Mouse (Mus musculus) hindbrain, embryonic 11.5 days (tissue): ENCODE data around the gene Rasgrf2. TPM values are rescaled to one million over a fixed set of nuclear protein-coding genes. Genes with fewer than 3 reads are reported as not detected.

Experiments used
- ATAC-seq: fragments of 200-750 bp; cut with Nextera tagmentation; 2 replicates; pipeline ENCODE4 v1.8.0; 2017; ENCODE audit warnings: mild to moderate bottlenecking, moderate TSS enrichment, moderate library complexity; ENCODE audit not compliant: low FRiP score
- DNase-seq: peaks from one replicate; pipeline ENCODE4 v3.0.0-alpha.2; 2015; ENCODE audit warnings: low spot score
- H3K27ac ChIP-seq: fragments of 300-500 bp; sonication (generic); 2 replicates; pipeline ENCODE4 v1.5.1; 2014; ENCODE audit warnings: mild to moderate bottlenecking, low read depth, low read length
- H3K27me3 ChIP-seq: fragments of 300-500 bp; sonication (generic); 2 replicates; pipeline ENCODE4 v1.6.1; 2014; ENCODE audit warnings: mild to moderate bottlenecking, low read length, moderate library complexity, mixed read lengths; ENCODE audit not compliant: control insufficient read depth, insufficient read depth
- H3K36me3 ChIP-seq: fragments of 300-500 bp; sonication (generic); 2 replicates; pipeline ENCODE4 v1.6.1; 2014; ENCODE audit warnings: mild to moderate bottlenecking, low read length, moderate library complexity, mixed read lengths; ENCODE audit not compliant: control insufficient read depth, insufficient read depth
- H3K4me1 ChIP-seq: fragments of 300-500 bp; sonication (generic); replicated peaks from 2 replicates; pipeline ENCODE4 v1.6.1; 2014; ENCODE audit warnings: low read length, mixed read lengths; ENCODE audit not compliant: control insufficient read depth, insufficient read depth
- H3K4me2 ChIP-seq: fragments of 300-500 bp; sonication (generic); replicated peaks from 2 replicates; pipeline ENCODE4 v1.6.1; 2014; ENCODE audit warnings: mild to moderate bottlenecking, low read depth, low read length
- H3K4me3 ChIP-seq: fragments of 300-500 bp; sonication (generic); 2 replicates; pipeline ENCODE4 v1.5.1; 2014; ENCODE audit warnings: low read depth, low read length
- H3K9ac ChIP-seq: fragments of 300-500 bp; sonication (generic); 2 replicates; pipeline ENCODE4 v1.6.1; 2014; ENCODE audit warnings: low read depth, low read length
- H3K9me3 ChIP-seq: fragments of 300-500 bp; sonication (generic); 2 replicates; pipeline ENCODE4 v1.6.1; 2016; ENCODE audit warnings: low read length; ENCODE audit not compliant: control insufficient read depth
- WGBS: fragments of 180-500 bp; shearing (Covaris S2); extraction: QIAGEN DNeasy Blood & Tissue Kit; methylation state at CpG from one replicate; pipeline ENCODE4 v1.1.7; 2014; 5-methylcytosine and 5-hydroxymethylcytosine counted together
- polyA plus RNA-seq: library from polyadenylated mRNA; unstranded; fragments of >200 nt; fragmentation: Nextera tagmentation; extraction: Ambion mirVana; gene quantifications from 2 replicates; pipeline ENCODE4 v1.2.1, GENCODE M21; 2014

Gene Rasgrf2
- polyA plus RNA-seq, 1 experiment from 2014 or later: 0.12 TPM

- Histone ChIP-seq H3K4me1 (no peaks in the 10 kb centered on the region), H3K27me3 (no peaks in the 10 kb centered on the region), H3K9ac (no peak overlapping the region), H3K27ac (no peak overlapping the region), H3K36me3 (no peaks in the 10 kb centered on the region), H3K4me3 (no peak overlapping the region), H3K4me2 (no peak overlapping the region), H3K9me3 (no peaks in the 10 kb centered on the region)
- WGBS: 82% methylated on average over 2 of the region's 2 CpGs
- ATAC-seq (no peak), DNase-seq (no peak)
Measured at GRCm38 (mm10) chr13:92067831-92068230, 63.6 kb downstream of the Rasgrf2 start.

DNA sequence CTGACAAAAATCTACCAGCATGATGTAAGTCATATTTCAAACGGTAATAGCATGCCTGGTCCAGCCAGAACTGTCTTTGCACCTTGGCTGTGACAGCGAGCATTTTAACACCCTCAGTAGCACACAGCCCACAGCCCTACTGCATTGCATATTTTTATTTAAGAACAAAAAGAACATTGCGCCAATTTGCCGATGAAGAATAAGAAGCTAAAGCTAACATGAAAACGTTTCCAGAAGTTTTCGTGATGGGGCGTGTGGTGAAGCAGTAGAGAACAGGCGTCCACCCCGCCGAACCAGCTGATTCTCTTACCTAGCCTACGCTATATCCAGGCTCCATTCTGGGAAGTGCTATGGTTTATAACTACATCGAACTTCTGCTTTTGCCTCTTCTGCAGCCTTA lies 77.7 kb downstream of the Rasgrf2 start:
- H3K9me3 ChIP-seq: no peaks in the 10 kb centered on the region
- ATAC-seq (no peak), DNase-seq (no peak)
- H3K36me3 ChIP-seq: no peaks in the 10 kb centered on the region
- 95% methylated on average over 12 of the region's 12 CpGs for WGBS
- no peaks in the 10 kb centered on the region for H3K27me3 ChIP-seq
- no peak overlapping the region for H3K4me3 ChIP-seq
- H3K9ac ChIP-seq: no peak overlapping the region
- H3K4me1 ChIP-seq: no peaks in the 10 kb centered on the region
- H3K4me2 ChIP-seq: no peak overlapping the region
- H3K27ac ChIP-seq: no peak overlapping the region

- Histone ChIP-seq H3K9ac (no peak overlapping the region), H3K4me2 (no peak overlapping the region), H3K36me3 (no peaks in the 10 kb centered on the region), H3K27ac (no peak overlapping the region), H3K9me3 (no peaks in the 10 kb centered on the region), H3K4me3 (no peak overlapping the region), H3K27me3 (no peaks in the 10 kb centered on the region), H3K4me1 (no peaks in the 10 kb centered on the region)
- no peak for ATAC-seq
- no peak for DNase-seq
- 90% methylated on average over 3 of the region's 3 CpGs for WGBS
Measured at GRCm38 (mm10) chr13:92053001-92053400, 78.5 kb downstream of the Rasgrf2 start.

DNA sequence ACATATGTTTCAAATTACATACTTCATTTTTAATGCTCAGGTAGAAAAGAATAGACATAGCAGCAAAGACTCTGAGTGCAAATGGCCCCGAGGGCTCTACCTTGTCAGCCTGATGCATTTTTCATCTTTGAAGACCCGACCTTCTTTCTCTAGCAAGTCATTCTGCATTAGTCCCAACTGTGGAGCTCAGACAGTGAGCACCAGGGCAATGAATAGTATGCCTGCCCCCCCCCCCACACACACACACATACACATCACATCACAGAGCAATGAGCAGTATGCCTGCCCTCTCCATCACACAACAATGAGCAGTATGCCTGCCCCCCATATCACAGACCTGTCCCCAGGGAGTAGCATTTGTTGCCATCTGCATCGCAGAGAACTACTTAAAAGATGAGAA lies 80.2 kb downstream of the Rasgrf2 start:
- H3K4me1 ChIP-seq: no peaks in the 10 kb centered on the region
- no peak overlapping the region for H3K9ac ChIP-seq
- ATAC-seq (no peak), DNase-seq (no peak)
- H3K36me3 ChIP-seq: no peaks in the 10 kb centered on the region
- no peaks in the 10 kb centered on the region for H3K27me3 ChIP-seq
- H3K9me3 ChIP-seq: no peaks in the 10 kb centered on the region
- whole genome bisulfite sequencing: 74% methylated on average over 3 of the region's 3 CpGs
- no peak overlapping the region for H3K27ac ChIP-seq
- H3K4me2 ChIP-seq: no peak overlapping the region
- H3K4me3 ChIP-seq: no peak overlapping the region

DNA sequence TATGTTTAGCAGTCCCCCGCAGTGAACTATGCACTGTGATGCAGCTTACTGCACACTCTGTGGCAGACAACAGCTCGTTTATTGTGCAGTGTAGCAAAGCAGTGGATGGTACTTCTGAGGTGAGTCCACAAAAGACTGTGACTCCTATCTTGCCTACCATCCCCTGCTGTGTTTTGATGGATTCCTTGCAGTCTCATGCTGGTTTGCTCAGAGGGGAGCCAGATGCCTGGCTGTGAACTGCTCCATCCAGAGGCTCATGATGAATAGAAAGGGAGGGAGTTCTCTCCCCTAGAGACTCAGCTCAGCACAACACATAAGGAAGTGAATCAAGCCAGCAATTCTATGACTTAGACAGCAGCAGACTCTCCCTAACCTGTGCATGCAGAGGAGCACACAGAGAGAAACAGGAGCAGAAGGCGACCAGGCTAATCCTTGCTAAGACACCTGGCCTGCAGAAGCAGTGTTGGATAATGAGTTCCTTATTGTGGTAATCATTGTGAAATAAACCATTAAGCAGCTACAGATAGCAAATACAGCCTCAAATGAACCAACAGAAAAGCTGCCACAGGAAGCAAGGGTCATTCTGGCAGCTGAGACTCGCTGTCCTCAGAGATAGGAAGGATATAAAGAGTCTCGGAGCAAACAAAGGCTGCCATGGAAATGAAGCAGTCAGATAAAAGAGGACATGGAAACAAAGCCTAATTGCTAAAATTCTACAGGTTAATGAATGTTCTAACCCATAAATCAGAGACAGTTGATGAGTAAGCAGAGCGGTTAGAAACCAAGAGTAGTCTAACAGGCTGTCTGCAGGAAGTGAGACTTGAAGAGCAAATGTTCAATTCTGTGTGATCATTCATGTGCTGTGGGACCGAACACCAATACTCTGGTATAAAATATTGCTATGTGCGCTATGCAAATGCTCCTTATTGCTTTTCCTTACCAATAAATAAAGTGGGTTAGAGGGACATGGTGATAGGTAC lies 89.6 kb downstream of the Rasgrf2 start:
- ATAC-seq (peak; percentile 84), DNase-seq (peak; percentile 10)
- H3K9me3 ChIP-seq: no peaks in the 10 kb centered on the region
- no peak overlapping the region for H3K9ac ChIP-seq
- no peaks in the 10 kb centered on the region for H3K4me1 ChIP-seq
- 38% methylated on average over 8 of the region's 8 CpGs for WGBS
- no peaks in the 10 kb centered on the region for H3K27me3 ChIP-seq
- no peak overlapping the region for H3K27ac ChIP-seq
- H3K4me2 ChIP-seq: no peak overlapping the region
- H3K4me3 ChIP-seq: no peak overlapping the region
- no peaks in the 10 kb centered on the region for H3K36me3 ChIP-seq

- WGBS: 93% methylated on average over 24 of the region's 24 CpGs
- no peaks in the 10 kb centered on the region for H3K36me3 ChIP-seq
- no peaks in the 10 kb centered on the region for H3K27me3 ChIP-seq
- no peak overlapping the region for H3K27ac ChIP-seq
- ATAC-seq (no peak), DNase-seq (no peak)
- H3K9ac ChIP-seq: no peak overlapping the region
- no peaks in the 10 kb centered on the region for H3K4me1 ChIP-seq
- no peak overlapping the region for H3K4me2 ChIP-seq
- H3K4me3 ChIP-seq: no peak overlapping the region
- H3K9me3 ChIP-seq: no peaks in the 10 kb centered on the region
Measured at GRCm38 (mm10) chr13:92030364-92031057, 100.9 kb downstream of the Rasgrf2 start.

- Histone ChIP-seq H3K4me3 (no peak overlapping the region), H3K27ac (no peak overlapping the region), H3K9me3 (no peaks in the 10 kb centered on the region), H3K27me3 (no peaks in the 10 kb centered on the region), H3K36me3 (no peaks in the 10 kb centered on the region), H3K9ac (no peak overlapping the region), H3K4me2 (no peak overlapping the region), H3K4me1 (no peaks in the 10 kb centered on the region)
- WGBS: 91% methylated on average over 3 of the region's 3 CpGs
- ATAC-seq (no peak), DNase-seq (no peak)
Measured at GRCm38 (mm10) chr13:92029666-92030065, 101.8 kb downstream of the Rasgrf2 start.

DNA sequence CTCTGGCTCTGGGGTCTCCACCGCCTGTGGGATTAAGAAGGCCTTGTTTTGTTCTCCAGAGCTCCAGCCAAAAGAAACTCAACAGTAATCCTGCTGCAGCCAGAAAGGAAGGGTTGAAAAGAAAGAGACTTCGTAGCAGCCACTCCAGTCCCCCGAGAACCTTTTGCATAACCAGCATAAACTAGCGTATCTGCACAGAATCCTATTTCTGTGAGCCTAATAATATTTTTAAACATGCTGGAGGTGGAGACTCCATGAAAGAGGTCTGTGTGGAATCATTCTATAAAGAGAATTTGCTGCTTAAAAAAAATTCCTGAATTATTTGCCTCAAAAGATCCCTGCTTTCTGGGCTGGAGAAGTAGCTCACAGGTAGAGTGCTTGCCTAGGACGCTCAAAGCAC lies 103.5 kb downstream of the Rasgrf2 start:
- H3K27me3 ChIP-seq: no peaks in the 10 kb centered on the region

More for the DNA sequence above, 103.5 kb downstream of the Rasgrf2 start:
- WGBS: 94% methylated on average over 5 of the region's 5 CpGs
- Histone ChIP-seq H3K4me1 (no peaks in the 10 kb centered on the region), H3K4me3 (no peak overlapping the region), H3K4me2 (no peak overlapping the region), H3K27ac (no peak overlapping the region), H3K9ac (no peak overlapping the region), H3K36me3 (no peaks in the 10 kb centered on the region), H3K9me3 (no peaks in the 10 kb centered on the region)
- DNase-seq: no peak
- no peak for ATAC-seq
